Mouse (Mus musculus) spleen, postnatal 4 days (tissue): ENCODE measurements around the gene Srrm4.

ENCODE experiments used
- DNase-seq, 2 experiments: peaks; one replicate each; pipeline ENCODE4 v3.0.0; 2022; ENCODE audit warnings: low spot score in 2 of 2

The Srrm4 gene

DNA sequence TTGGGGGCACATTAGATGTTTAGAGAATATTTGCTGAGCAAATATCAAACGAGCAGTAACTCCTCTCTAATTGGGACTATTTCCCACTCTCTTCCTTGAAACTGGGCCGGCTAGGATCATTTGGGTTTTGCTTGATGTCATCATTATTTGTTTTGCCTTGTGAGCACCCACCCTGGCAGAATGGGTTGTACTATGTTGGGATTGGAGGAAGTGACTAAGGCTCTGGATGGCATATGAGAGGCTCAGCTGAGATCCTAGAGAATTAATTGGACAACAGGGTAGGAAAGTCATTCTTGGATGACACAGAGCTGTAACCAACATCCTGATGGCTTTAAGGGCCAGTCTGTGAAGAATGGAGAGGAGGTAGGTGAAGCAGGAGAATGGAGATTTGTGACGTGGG is 185.1 kb downstream of the Srrm4 start:
- DNase-seq, result no peak

DNA sequence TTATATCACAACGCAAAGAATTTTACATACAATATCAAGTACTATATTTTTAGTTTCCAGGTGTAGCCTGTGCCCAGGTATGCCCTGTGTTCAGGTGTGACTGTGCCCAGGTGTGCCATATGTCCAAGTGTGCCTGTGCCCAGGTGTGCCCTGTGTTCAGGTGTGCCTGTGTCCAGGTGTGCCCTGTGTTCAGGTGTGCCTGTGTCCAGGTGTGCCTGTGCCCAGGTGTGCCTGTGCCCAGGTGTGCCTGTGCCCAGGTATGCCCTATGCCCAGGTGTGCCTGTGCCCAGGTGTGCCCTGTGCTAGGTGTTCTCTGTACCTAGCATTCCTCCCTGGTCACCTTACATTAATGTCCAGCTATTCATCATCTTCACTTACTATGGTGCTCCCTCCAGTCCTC is 185.7 kb downstream of the Srrm4 start:
- no peak for DNase-seq

DNA sequence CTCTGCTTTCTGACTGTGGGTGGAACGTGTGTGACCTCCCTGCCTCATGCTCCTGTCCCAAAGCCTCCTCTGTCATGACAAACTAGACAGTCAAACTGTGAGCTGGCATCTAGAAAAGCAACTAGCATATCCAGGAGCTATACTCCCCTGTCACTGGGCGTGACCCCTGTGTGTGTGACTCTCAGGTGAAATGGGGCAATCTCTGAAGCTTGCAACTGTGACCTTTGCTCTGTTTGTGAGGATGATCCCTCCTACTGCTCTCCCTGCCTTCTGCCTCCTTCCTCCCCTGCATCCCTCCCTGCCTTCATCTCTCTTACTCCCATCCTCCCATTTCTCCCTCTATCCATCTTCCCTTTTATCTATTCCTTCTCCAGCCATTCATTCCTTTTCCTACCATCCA is 187.6 kb downstream of the Srrm4 start:
- no peak for DNase-seq

DNA sequence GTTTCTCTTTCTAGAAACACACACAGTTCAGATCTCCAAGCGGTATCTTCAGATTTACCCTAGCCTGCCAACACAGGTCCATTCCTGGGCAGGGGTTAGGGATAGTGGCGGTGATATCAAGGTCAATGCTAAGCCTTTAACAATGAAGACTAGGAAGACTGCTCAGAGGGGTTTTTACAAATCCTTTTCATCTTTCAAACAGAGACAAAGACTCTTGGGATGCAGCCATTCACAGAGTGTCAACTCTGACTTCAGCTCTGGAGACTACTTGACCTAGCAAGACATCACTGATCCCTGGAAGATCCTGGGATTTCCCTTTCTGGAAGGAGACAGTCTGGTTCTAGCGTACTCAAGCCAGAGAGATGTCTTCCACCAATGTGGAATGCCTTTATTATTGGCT is 190.8 kb downstream of the Srrm4 start:
- DNase-seq, result no peak

DNA sequence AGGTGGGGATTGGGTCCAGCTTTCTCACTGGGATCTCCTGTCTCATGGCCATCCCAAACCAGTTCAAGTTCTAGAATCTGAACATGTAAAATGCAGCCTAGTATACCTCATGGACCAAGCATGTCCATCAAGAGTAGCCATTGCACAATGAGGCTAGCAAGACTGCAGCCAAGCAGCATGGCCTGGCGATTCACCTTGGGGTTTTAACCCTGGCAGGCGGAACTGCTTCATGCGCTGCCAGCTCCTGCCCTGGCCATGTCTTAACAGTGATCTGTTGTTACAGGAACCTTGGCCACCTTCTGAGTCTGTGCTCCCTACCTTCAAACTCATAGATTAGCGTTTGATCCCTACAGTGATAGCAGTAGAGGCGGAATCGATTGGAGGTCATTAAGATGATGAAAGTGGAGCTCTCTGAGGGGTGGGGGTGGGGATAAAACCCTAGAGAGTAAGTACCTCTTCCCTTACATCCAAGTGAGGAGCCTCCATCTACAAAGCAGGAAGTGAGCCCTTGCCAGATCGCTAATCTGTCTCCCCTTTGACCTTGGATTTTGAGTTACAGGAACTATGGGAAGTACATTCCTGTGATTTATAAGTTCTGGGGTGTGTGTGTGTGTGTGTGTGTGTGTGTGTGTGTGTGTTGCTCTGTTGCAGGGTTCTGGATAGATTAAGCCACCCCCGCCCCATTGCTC is 191.4 kb downstream of the Srrm4 start:
- DNase-seq, result no peak

DNA sequence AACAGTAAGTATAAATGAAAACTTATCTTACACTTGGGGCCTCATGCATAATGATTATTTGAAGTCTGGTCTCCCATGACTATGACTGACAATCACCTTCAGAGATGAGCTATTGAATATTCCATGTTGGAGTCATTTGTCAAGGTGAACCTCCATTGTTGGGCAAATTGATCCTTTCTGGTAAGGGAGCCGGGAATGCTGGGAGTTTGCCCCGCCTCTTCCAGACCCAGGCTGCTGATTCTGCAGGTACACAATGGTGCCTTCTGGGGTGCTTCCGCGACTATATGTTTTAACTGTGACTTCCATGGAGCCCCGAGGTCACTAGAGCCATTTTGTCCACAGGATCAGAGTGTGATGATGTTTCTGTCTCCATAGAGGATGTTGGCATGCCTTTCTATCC is 195.5 kb downstream of the Srrm4 start:
- DNase-seq, result no peak

DNA sequence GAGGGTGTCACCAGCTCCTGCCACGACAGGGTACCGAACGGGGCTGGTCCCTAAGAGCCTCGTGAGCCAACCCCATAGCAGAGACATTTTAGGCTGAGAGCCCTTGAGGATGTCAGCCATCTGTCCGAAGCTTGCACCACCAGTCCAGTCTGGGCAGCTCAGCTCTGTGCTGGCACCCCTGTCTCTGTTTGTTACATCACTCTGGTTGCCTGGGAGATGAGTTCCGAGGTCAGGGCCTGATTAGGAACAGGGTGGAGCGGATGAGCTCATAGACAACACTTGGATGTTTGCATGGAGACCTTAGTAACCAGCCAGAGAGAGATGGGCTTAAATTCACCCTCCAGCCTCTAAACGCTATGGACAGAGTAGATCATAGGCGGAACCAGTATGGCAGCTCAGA is 199.0 kb downstream of the Srrm4 start:
- no peak for DNase-seq

DNA sequence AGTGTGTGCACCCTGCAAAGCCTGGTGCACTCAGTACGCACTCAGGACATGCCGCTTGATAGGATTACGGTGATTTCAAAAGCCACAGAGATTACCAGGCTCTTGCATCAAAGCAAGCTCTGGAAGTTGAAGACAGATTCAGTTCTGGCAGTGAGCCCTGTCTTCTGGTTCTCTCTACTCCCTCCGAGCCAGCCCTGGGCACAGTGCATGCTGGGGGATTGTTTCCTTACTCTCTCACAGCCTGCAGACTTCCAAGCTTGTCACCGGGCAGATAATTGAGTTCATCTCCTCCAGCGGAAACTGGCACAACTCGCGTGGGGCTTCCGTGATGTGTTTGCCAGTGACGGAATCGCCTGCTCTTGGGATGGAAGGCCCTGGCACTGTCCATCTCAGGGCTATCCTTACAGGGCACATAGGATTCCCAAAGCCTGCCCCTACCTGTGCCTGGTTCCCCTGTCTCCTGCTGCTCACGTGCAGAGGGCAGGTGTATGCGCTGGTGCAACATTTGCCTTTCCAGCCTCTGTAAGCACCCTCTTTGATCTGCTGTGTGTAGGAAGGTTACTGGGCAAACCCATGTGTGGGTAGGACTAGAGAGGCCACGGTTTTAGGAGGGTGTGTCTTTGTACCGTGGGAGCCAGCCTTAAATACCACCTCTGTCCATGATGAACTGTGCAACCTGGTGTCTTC is 201.6 kb downstream of the Srrm4 start:
- DNase-seq, result no peak

DNA sequence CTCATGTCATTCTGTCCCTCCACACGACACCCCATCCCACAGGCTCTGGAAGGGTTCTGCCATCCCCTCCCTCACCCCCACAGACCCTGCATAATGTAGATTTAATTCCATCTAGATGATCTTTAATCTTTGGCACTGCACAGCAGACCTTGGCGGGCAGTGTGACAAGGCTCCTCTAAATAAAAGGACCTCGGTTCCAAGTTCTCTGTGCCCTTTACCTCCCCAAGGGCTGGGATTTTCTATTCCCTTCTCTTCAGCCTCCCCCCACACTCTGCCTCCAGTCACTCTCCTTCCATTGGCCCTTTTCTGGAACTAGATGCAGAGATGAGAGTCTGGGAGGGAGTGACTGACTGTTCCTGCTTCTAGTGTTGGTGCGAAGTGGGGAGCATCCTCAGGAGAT is 202.3 kb downstream of the Srrm4 start:
- DNase-seq, result no peak
